Mouse (Mus musculus): ENCODE results near the gene Rbfox3. TPM values are rescaled to one million over a fixed set of nuclear protein-coding genes. Genes with fewer than 3 reads are reported as not detected.
A peak's percentile ranks its signal among the peaks of the same experiment; 100 is the strongest.

Rbfox3 gene
- polyA plus RNA-seq, 1 experiment from 2014 or later: 11.7 TPM

GRCm38 (mm10) chr11:118825280-118826094 is 85.9 kb downstream of the Rbfox3 start:
- Histone ChIP-seq H3K27me3 (ENCODE audit: insufficient read depth, poor library complexity, severe bottlenecking) (no peaks in the 10 kb centered on the region), H3K9me3 (no peaks in the 10 kb centered on the region), H3K36me3 (no peaks in the 10 kb centered on the region), H3K27ac (no peak overlapping the region), H3K4me1 (replicated peaks) (peaks cover 17% of the 10 kb centered on the region), H3K4me3 (no peak overlapping the region)
- 74% methylated on average over 25 of the region's 25 CpGs for WGBS
- no peak for DNase-seq (ENCODE audit: low spot score)

- Histone ChIP-seq H3K36me3 (no peaks in the 10 kb centered on the region), H3K27me3 (ENCODE audit: insufficient read depth, poor library complexity, severe bottlenecking) (no peaks in the 10 kb centered on the region), H3K4me1 (replicated peaks) (peaks cover 14% of the 10 kb centered on the region), H3K4me3 (no peak overlapping the region), H3K9me3 (no peaks in the 10 kb centered on the region), H3K27ac (no peak overlapping the region)
- 55% methylated on average over 2 of the region's 2 CpGs for WGBS
- no peak for DNase-seq (ENCODE audit: low spot score)
Observed at GRCm38 (mm10) chr11:118821353-118821752, 90.0 kb downstream of the Rbfox3 start.

GRCm38 (mm10) chr11:118818528-118818927 is 92.9 kb downstream of the Rbfox3 start:
- Histone ChIP-seq H3K4me1 (replicated peaks) (0 out of 2 replicates have a peak, but pooled peaks cover 3% of the 10 kb centered on the region), H3K27me3 (ENCODE audit: insufficient read depth, poor library complexity, severe bottlenecking) (no peaks in the 10 kb centered on the region), H3K36me3 (no peaks in the 10 kb centered on the region), H3K27ac (no peak overlapping the region), H3K4me3 (no peak overlapping the region), H3K9me3 (no peaks in the 10 kb centered on the region)
- DNase-seq (ENCODE audit: low spot score): no peak
- 95% methylated on average over 8 of the region's 8 CpGs for WGBS

- DNase-seq (ENCODE audit: low spot score): no peak
- whole genome bisulfite sequencing: 76% methylated on average over 5 of the region's 5 CpGs
- 0 out of 2 replicates have a peak, but pooled peaks cover 3% of the 10 kb centered on the region for H3K4me1 ChIP-seq (replicated peaks)
- H3K4me3 ChIP-seq: no peak overlapping the region
- H3K9me3 ChIP-seq: no peaks in the 10 kb centered on the region
- H3K27me3 ChIP-seq (ENCODE audit: insufficient read depth, poor library complexity, severe bottlenecking): no peaks in the 10 kb centered on the region
- no peak overlapping the region for H3K27ac ChIP-seq
- no peaks in the 10 kb centered on the region for H3K36me3 ChIP-seq
Observed at GRCm38 (mm10) chr11:118815118-118815517, 96.3 kb downstream of the Rbfox3 start.

GRCm38 (mm10) chr11:118813942-118814341 is 97.5 kb downstream of the Rbfox3 start:
- H3K4me1 ChIP-seq (replicated peaks): 0 out of 2 replicates have a peak, but pooled peaks cover 6% of the 10 kb centered on the region
- no peak overlapping the region for H3K4me3 ChIP-seq
- DNase-seq (ENCODE audit: low spot score): no peak
- H3K36me3 ChIP-seq: no peaks in the 10 kb centered on the region
- 86% methylated on average over 11 of the region's 11 CpGs for WGBS
- H3K9me3 ChIP-seq: no peaks in the 10 kb centered on the region
- no peaks in the 10 kb centered on the region for H3K27me3 ChIP-seq (ENCODE audit: insufficient read depth, poor library complexity, severe bottlenecking)
- no peak overlapping the region for H3K27ac ChIP-seq

GRCm38 (mm10) chr11:118811404-118811803 is 100.0 kb downstream of the Rbfox3 start:
- DNase-seq (ENCODE audit: low spot score): no peak
- no peak overlapping the region for H3K4me3 ChIP-seq
- peaks cover 11% of the 10 kb centered on the region for H3K4me1 ChIP-seq (replicated peaks)
- H3K27ac ChIP-seq: no peak overlapping the region
- 95% methylated on average over 7 of the region's 7 CpGs for WGBS
- no peaks in the 10 kb centered on the region for H3K36me3 ChIP-seq
- no peaks in the 10 kb centered on the region for H3K9me3 ChIP-seq
- no peaks in the 10 kb centered on the region for H3K27me3 ChIP-seq (ENCODE audit: insufficient read depth, poor library complexity, severe bottlenecking)

- no peaks in the 10 kb centered on the region for H3K36me3 ChIP-seq
- no peak overlapping the region for H3K4me3 ChIP-seq
- H3K27me3 ChIP-seq (ENCODE audit: insufficient read depth, poor library complexity, severe bottlenecking): no peaks in the 10 kb centered on the region
- WGBS: 79% methylated on average over 15 of the region's 15 CpGs
- H3K27ac ChIP-seq: no peak overlapping the region; the same call in 1 of the 2 replicates
- H3K4me1 ChIP-seq (replicated peaks): peaks cover 11% of the 10 kb centered on the region
- no peaks in the 10 kb centered on the region for H3K9me3 ChIP-seq
- no peak for DNase-seq (ENCODE audit: low spot score)
Observed at GRCm38 (mm10) chr11:118807511-118807910, 103.9 kb downstream of the Rbfox3 start.

GRCm38 (mm10) chr11:118794856-118795602 is 116.4 kb downstream of the Rbfox3 start:
- Histone ChIP-seq H3K27me3 (ENCODE audit: insufficient read depth, poor library complexity, severe bottlenecking) (no peaks in the 10 kb centered on the region), H3K27ac (peak overlapping the region; percentile 85), H3K9me3 (no peaks in the 10 kb centered on the region), H3K36me3 (no peaks in the 10 kb centered on the region), H3K4me3 (no peak overlapping the region), H3K4me1 (replicated peaks) (peaks cover 52% of the 10 kb centered on the region)
- DNase-seq (ENCODE audit: low spot score): no peak
- WGBS: 72% methylated on average over 8 of the region's 8 CpGs

- no peaks in the 10 kb centered on the region for H3K27me3 ChIP-seq (ENCODE audit: insufficient read depth, poor library complexity, severe bottlenecking)
- no peaks in the 10 kb centered on the region for H3K36me3 ChIP-seq
- 69% methylated on average over 16 of the region's 16 CpGs for WGBS
- H3K4me1 ChIP-seq (replicated peaks): peaks cover 52% of the 10 kb centered on the region
- no peak overlapping the region for H3K4me3 ChIP-seq
- H3K9me3 ChIP-seq: no peaks in the 10 kb centered on the region
- DNase-seq (ENCODE audit: low spot score): no peak
- peak overlapping the region; percentile 85 for H3K27ac ChIP-seq
Observed at GRCm38 (mm10) chr11:118793639-118794021, 117.8 kb downstream of the Rbfox3 start.

- 77% methylated on average over 10 of the region's 10 CpGs for WGBS
- Histone ChIP-seq H3K4me3 (no peak overlapping the region), H3K36me3 (no peaks in the 10 kb centered on the region), H3K27ac (peak overlapping the region; percentile 85), H3K9me3 (0 out of 2 replicates have a peak, but pooled peaks cover under 1% of the 10 kb centered on the region), H3K27me3 (ENCODE audit: insufficient read depth, poor library complexity, severe bottlenecking) (no peaks in the 10 kb centered on the region), H3K4me1 (replicated peaks) (peaks cover 52% of the 10 kb centered on the region)
- no peak for DNase-seq (ENCODE audit: low spot score)
Observed at GRCm38 (mm10) chr11:118792916-118793638, 118.3 kb downstream of the Rbfox3 start.

- H3K36me3 ChIP-seq: no peaks in the 10 kb centered on the region
- peak overlapping the region; percentile 85 for H3K27ac ChIP-seq
- H3K4me1 ChIP-seq (replicated peaks): peaks cover 52% of the 10 kb centered on the region
- H3K9me3 ChIP-seq: 0 out of 2 replicates have a peak, but pooled peaks cover 6% of the 10 kb centered on the region
- H3K27me3 ChIP-seq (ENCODE audit: insufficient read depth, poor library complexity, severe bottlenecking): no peaks in the 10 kb centered on the region
- no peak overlapping the region for H3K4me3 ChIP-seq
- WGBS: 79% methylated on average over 9 of the region's 9 CpGs
- DNase-seq (ENCODE audit: low spot score): no peak
Observed at GRCm38 (mm10) chr11:118792163-118792915, 119.1 kb downstream of the Rbfox3 start.

- peaks cover 52% of the 10 kb centered on the region for H3K4me1 ChIP-seq (replicated peaks)
- no peaks in the 10 kb centered on the region for H3K27me3 ChIP-seq (ENCODE audit: insufficient read depth, poor library complexity, severe bottlenecking)
- H3K9me3 ChIP-seq: 0 out of 2 replicates have a peak, but pooled peaks cover 6% of the 10 kb centered on the region
- H3K27ac ChIP-seq: peak overlapping the region; percentile 62
- no peaks in the 10 kb centered on the region for H3K36me3 ChIP-seq
- WGBS: 76% methylated on average over 6 of the region's 6 CpGs
- H3K4me3 ChIP-seq: no peak overlapping the region
- DNase-seq (ENCODE audit: low spot score): no peak
Observed at GRCm38 (mm10) chr11:118791391-118791790, 120.0 kb downstream of the Rbfox3 start.

Data from hindbrain, embryonic 10.5 days (tissue).